Mouse (Mus musculus) liver, postnatal 0 days (tissue): ENCODE results near the gene H2-M10.1.

Source experiments
- CTCF ChIP-seq: sonication (generic); IDR thresholded peaks from 2 replicates; pipeline ENCODE4 v1.5.1; 2016; ENCODE audit warnings: antibody characterized with exemption, low read depth
- EP300 ChIP-seq: IDR thresholded peaks from 2 replicates; pipeline ENCODE4 v1.6.1; 2016; ENCODE audit warnings: antibody characterized with exemption, low read depth, mild to moderate bottlenecking

- no peak for TF ChIP-seq EP300
- no peak for TF ChIP-seq CTCF
These were observed 10.2 kb downstream of the H2-M10.1 start for GRCm38 (mm10) chr17:36315689-36316253.
